Mouse (Mus musculus) urinary bladder, adult 2 months (tissue): ENCODE data around the gene Ndufa8. TPM values are rescaled to one million over a fixed set of nuclear protein-coding genes. Genes with fewer than 3 reads are reported as not detected.

ENCODE experiments used
- DNase-seq: peaks from one replicate; pipeline ENCODE4 v3.0.0; 2022; ENCODE audit warnings: low spot score
- polyA plus RNA-seq: library from polyadenylated mRNA; depleted of rRNA; stranded (reverse); fragments of >200 nt; gene quantifications from 2 replicates; pipeline ENCODE4 v1.2.3, GENCODE M21; 2012; rRNA removed

Ndufa8 gene
- 126 and 129 TPM in 2 replicates for polyA plus RNA-seq

DNA sequence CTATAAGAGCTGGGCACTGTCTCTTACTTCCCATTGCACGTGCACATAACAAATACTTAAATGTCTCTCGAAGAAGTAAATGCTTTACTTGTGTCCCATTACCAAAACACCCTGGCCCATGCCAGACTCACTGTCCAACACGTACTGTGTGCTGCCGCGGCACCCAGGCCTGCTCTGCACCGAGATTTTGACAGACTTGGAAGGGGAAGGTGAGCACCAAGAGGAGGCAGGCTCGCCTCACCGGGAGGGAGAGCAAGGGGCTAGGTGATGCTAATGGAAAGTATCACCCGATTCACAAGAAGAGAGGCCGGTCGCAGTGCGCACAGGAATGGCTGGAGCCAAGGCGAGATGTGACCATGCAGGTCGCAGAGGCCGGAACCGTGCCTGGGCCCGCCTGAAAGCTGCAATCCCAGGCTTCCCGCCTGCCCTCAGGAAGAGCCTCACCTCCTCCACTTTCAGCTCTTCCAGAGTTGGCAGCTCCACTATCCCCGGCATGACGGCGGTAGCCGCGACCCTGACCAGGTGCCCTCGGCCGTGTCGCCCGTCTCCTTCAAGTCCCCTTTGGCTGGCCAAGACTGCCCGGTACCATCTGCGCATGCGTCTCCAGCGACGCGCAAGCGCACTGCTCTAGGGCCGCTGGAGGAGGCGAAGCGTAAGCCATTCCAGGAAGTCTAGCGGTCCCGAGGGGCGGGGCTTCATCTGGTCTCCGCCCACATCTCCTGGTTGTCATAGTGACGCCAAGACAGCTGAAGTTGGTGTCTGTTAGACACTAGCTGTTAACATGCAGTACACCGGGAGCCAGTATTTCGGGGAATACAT is at the start of gene Ndufa8, which contains the start of gene Morn5:
Ndufa8 (minus strand) TSS at position 659 of the 819 bp plus-strand sequence.
Morn5 (plus strand) TSS at position 711 of the 819 bp plus-strand sequence.
- DNase-seq, result peak; percentile 99

DNA sequence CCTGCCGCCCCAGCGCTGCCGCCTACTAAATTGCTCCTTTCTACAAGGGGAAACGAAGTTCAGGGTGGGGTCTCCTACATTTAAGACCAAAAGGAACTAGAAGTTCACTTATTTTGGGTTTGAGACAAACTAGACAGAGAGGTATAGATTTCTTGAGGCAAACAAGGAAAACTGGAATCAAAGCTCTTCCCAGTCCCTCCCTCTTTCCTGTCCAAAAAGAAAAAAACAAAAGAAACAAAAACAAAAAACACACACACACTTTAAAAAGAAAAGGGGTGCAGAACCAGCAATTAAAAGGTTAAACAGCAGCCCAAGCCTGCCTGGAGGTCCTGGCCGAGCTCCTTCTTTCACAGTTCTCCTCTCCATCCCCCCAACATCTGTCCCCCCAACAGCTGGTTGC is 48.8 kb upstream of the Ndufa8 start:
- no peak for DNase-seq

DNA sequence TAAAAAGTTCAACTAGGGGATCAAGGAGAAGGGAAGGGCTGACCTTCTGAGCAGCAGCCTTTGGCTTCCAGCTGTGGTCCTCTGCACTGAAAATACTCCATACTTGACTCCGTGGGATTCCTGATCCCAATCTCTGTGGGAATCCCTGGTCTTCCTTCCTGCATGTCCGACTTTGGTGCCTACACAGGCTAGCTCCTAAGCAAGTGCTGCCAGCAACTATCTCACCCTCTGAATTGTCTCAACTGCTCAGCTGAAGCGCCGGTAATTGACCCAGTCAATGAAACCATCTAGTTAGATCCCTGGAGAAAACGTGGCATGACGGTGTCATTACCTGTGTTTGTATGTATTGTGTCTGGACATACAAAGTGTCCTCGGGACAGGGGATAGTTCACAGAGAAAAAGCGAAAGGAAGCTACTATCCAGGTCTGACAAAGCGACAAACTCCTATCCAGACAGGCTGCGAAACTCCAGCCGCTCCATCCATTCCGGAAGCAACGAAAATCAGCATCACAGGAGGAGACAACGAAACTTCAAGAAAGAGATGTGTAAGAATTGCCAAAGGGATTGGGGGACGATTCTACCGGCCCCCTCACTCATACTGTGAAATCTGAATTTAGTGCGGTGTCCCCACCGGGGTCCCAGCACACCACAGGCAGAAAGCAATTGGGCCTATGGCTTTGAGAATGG is 48.1 kb upstream of the Ndufa8 start:
- no peak for DNase-seq

DNA sequence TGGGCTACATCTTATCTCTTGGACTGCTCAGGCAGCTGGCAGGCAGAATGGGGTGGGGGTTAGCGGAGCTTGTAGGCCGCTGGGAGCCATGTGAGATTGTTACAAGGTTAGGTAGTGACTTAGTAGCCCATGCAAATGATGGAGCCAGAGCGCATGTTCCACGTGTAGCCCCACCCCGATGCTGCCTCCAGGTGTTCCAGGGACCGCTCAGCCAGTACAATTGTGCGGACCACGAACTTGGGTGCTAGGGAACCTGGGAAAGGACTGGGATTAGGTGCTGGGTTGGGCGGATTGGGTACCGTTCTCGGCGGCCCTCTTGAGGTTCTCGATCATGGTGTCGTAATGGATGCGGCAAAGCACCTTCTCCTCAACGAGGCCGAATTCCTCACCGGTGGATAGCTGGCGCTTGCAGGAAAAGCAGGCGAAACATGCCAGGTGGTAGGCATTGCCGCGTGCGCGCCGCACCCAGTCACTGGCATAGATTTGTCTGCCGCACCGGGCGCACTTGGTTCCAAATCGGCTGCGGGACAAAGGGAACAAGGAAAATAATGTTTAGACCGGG is 44.8 kb upstream of the Ndufa8 start:
- no peak for DNase-seq

DNA sequence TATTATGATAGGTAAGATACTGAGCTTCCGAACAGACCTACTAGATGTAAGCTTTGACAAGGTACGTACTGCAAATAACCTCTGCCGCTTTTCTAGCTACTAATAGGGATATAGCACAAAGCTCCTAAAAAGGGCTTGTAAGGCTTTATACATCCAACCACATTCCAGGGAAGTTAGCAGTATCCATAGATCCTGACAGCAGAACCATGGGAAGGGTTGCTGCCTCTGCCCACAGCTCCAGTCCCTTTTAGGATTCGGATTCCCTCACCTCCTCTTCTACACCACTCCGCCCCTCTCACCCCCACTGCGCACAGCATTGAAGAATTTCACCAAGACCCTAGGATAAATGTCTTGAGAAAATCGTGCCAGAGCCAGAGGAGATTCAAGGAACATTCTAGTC is 44.1 kb upstream of the Ndufa8 start:
- no peak for DNase-seq

DNA sequence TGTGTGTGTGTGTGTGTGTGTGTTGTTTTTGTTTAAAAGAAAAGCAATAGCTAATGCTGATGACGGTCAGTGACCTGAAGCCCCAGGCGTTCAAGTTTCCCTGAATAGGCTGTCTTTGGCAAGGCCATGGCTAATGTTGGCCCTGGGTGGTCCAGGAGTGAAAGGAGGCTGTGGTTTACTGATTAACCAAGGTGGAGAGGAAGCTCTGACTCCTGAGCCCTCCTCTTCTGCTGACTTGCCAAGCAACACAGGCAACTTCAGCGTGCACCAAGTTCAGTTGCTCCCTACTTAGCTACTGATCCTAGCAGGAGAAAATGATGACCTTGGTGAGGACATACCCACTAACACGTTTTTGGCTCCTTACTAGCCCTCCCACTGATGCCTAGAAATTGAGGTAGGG is 43.5 kb upstream of the Ndufa8 start:
- no peak for DNase-seq

DNA sequence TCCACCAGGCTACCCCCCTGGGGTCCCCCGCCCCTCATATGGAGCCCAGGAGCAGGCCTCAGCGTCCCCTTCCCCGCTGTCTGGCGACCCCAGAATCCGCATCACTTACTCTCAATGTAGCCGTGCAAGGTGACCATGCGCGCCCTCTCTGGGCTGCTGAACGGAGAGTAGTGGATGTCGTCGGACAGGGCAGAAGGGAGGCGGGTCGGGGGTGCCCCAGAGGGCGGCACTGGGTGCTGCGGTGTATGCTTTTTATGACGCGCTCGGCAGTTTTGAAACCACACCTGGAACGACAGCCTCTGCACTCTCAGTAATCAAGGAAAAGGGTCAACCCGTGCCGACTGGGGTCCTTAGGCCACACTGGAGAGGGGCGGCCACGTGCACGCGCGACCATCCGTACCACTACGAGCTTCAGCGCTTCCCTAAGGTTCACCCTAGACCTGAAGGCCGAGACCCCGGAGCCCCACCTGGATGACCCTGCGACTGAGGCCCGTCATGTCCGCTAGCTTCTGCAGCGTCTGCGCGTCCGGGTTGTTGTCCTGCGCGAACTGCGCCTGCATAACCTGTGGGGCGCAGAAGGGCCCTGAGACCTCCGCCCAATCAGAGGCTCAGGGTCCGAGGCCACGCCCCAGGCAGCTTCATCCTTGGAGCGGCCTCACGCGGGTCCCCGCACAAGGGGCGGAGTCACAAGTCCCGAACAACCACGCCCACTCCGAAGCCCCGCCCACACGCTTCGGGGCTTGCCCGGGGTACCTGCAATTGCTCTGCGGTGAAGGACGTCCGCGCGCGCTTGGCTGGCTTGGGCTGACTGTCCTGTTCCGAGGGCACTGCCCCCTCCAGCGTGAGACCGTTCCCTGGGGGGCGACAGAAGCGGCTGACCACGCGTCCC is 41.9 kb upstream of the Ndufa8 start:
- no peak for DNase-seq

DNA sequence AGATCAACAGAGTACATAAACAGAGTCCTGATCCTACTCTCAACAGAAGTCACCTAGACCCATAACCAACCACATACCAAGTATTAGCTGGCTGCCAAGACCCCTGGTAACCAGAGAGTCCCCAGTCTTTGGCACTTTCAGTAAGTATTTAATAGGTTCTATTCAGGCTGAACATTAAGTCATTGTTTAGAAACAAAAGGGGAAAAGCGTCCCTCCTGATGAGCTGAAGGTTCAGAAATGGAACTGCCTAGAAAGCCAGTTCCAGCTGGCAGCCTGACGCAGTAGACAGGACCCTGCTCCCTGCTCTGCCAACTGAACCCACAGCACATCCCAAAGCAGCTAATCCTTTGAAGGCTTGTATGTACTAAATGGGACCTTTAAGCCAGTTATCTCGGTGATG is 40.0 kb upstream of the Ndufa8 start:
- DNase-seq, result no peak

DNA sequence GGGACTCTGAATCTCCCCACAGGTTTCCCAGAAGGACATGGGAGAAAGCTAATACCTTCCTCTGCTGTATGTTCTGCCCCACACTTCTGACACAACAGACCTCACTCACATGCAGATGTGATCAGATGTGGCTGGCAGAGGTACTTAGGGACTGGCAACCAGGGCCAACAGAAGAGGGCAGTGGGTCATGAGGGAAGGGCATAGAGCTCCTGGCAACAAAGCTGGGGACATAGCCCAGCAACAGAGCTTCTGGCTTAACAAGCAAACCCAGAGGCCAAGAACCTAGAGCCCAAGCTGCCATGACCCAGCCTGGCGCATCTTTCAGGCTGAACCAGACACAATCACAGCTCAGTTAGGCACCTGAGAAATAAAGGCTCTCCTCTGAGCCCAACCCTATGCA is 35.8 kb upstream of the Ndufa8 start:
- DNase-seq, result no peak

DNA sequence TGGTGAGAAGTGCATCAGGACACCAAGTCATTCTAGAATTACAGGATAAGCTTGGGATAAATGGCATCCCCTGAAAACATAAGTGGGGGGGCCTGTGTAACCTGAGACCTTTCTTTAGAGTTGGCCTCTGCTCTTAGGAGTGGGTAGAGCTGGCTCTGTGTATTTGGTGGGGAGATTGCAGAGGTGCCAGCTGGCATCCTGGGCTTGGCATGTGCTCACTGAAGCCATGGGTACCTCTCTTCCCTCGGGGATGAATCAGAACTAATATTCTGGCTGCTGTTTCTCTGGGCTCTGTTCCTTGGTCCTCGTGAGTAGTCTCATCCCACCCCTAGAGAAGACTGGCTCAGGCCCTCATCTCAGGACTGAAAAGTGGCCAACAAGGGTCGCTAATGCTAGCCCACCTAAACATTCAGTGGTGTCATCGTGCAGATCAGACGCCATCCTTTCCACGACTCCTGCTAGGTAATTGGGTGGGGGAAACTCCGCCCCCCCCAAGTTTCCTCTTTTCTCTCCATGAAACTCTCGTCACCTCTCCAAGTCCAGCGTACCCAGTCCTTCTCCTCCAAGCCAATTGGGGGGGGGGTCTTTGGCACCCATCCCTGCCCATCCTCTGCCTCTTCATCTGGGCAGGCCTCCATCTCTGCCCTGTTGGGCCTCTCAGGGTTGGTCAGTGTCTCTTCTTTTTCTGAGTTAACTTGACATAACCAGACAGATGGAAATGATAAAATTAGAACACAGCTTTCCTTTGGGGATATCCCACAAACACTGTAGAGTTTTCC is 33.8 kb upstream of the Ndufa8 start:
- DNase-seq, result no peak

DNA sequence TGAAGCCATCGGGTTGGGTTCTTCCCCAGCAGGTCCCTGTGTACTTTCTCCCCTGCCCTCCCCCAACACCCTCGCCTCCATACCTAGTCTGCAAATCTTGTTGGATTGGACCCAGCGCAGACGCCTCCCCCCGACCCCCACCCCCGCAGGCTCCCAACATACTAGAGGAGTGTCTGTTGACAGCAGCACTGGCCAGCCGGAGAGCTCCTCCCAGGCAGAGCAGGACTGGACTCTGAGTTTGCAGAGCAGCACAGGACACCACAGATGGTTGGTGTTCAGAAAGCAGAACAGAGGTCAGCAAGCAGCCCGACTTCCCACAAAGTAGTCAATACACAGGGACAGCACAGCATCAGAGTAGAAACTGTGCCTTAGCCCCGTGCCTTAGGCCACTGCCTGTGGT is 32.2 kb upstream of the Ndufa8 start:
- DNase-seq, result no peak

DNA sequence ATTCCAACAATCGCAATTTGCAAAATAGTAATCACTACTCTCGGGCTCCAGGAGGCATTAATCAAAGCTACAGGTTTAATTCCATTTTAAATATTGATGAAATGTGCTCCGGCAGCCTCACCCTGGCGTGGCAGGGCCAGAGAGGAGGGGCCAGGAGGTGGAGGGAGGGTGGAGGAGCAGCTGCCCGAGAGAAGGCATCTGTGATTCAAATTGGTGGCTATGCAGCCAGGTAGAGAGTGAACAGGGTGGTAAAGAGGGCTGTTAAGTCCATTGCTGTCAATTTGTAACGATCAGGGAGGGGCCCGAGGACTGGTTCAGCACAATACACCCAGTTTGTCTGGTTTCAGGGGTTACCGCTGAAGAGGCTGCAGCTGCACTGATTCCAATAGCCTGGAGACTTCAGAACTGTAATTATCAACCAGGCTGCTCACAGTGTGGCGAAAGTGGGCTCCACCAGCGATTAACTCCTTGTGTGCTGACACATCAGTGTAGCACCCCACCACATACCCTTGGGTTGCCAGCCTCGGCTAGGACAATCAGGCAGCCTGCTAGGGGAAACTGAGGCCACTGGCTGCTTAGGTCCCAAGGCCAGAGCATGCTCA is 28.1 kb upstream of the Ndufa8 start:
- DNase-seq, result no peak

DNA sequence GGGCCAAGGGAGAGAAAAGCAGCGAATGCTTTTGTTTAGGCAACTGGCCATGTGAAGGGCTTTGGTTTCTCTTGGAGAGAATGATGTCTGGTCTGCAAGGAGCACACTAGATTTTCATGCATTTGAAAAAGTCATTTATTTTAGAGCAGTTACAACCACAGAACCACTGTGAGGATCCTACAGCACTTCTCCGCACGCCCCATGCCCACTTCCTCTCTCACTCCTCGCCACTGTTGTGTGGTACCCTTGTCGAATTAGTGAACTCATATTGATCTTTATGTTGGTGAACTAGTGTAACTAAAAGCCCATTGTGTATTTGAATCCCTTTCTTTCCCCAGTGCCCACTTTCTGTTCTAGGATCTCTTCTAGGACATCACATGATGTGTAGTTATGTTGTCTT is 26.0 kb upstream of the Ndufa8 start:
- DNase-seq, result no peak

DNA sequence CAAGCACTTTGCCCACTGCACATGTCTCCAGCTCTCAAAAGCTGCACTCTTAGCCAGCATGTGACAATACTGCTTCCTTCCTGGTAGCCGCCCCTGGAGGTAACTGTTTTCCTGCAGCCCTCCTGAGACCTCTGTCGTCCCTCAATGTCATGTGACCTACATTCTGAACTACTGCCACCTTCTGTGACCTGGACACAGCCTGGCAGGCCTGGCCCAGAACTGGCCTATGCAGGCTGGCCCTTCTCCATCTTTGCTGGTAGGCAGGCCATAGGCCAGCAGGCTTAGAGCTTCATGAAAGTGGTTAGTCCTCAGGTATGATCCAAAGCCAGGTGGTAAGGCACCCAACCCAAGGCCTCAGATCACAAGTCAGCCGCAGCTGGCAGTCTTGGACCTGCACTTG is 24.6 kb upstream of the Ndufa8 start:
- no peak for DNase-seq

DNA sequence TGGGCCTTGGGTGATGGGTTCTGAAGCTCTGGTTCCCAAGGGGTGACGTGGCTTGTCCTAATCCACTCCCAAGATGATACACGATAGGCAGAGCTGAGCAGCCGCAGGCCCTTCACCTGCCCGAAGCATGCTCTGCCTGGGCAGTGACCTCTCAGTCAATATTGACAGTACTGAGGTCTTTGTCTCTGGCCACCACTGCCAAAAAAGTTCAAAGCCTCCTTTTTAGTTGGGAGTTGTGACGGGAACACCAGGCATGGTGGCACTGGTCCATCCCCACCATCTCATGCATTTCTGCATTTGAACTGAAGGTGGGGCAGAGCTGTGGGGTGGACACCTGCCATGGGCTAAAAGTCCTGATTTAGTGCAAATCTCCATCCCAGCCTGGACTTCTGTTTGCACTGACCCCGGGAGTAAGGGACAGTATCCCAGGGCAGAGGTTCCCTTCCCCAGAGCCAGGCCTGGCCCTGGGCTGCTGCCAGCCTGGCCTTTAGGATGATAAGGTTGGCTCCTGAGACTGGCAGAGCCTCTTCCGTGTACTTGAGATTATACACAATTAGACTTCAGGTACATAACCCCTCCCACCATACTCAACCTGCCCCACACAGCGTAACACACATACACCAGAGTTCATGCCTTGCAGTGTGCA is 22.6 kb upstream of the Ndufa8 start:
- DNase-seq, result no peak

DNA sequence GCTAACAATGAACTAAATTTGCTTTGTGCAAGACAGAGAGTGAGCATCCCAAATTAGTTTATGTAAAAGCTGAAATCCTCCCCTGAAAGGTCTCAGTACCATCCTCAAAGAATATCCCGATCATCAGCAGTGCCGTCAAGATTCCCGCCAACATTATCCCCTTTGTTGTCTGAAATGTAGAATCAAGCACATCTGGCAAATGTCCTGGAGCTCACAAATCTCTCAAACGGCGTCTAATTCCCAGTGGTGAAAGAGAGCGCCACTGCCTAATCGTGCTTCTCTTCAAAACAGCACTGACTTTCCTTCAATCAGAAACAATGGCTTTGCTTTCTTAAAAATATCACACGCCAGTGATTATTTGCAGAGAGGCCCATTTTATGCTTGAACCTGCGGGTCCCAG is 17.9 kb upstream of the Ndufa8 start:
- DNase-seq, result no peak

DNA sequence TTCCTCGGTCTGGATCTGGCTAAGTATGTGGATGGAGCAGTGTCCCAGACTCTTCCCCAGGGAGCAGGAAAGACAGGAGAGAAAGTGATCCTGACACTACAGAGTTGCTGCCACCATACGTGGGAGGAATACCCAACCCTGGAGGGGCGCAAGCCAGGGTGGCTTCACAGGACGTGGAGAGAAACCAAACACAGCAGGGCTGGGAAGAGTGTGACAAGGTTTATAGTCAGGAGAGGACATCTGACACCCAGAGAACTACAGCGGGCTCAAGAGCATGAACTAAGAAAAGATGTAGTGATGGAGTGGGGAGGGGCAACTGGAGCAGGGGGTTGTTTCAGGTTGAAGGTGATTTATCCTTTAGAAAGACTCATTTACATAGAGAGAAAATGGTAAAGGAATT is 12.2 kb upstream of the Ndufa8 start:
- no peak for DNase-seq

DNA sequence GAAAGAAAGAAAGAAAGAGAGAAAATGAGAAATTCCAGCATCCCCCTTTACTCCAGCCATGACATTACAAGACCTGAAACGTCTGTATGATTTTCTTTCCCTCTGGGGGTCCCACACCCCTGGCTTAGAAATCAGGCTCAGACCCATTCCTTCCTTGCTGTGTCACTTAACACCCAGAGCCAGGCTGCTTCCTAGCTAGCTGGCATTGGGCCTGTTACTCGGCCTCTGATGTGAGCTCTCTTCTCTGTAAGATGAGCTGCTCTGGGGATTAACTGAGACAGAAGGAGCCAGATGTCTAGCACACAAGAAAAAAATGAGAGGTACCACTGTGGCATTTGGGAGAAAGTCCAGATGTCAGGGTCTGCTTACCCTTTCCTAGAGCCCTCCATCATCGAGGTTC is 7.0 kb upstream of the Ndufa8 start:
- DNase-seq, result no peak

DNA sequence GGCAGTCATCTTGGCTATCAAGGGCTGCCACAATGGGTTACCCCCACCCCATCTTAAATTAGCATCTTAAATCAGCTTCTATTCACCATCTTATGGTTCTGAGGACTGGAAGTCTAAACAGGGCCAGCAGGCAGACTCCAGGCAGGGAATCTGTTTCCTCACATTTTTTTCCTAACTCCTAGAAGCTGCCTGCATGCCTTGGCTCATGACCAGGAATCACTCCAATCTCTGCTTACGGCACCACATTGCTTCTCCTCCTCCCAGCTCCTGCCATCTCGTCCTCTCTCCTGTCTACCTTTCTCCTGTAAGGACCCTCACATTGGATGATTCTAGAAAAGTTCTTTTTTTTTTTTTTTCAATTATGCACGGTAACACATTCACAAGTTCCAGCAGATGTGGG is 4.0 kb upstream of the Ndufa8 start:
- DNase-seq, result no peak

DNA sequence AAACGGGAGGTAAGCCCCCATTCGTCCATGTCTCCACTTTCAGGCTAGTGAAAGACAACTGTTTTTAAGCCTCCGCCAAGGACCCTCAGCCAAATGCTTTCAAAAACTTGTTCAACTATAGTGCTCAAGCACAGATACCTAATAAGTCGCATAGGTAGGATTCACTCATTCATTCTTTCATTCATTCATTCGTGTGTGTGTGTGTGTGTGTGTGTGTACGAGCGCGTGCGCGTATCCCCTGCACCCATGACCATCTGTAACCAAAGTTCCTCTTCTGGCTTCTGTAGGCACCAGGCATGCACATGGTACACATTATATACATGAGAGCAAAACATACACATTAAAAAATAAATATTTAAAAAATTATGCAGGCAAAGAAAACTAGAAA is 355 bp upstream of the Ndufa8 start:
- no peak for DNase-seq
